Mouse (Mus musculus) natural killer cell, adult 2 months (primary cell): ENCODE data around the gene Lin28a.
A peak's percentile ranks its signal among the peaks of the same experiment; 100 is the strongest.

Source experiments
- DNase-seq, 2 experiments: peaks; one replicate each; pipeline ENCODE4 v3.0.0; 2022; ENCODE audit warnings: low spot score in 2 of 2

Gene Lin28a

GRCm38 (mm10) chr4:133980496-133980895 lies 38.1 kb downstream of the Lin28a start:
- DNase-seq: no peak

GRCm38 (mm10) chr4:133978021-133978711 lies 40.5 kb downstream of the Lin28a start:
- DNase-seq: no peak

- no peak for DNase-seq
Measured at GRCm38 (mm10) chr4:133971741-133972140, 46.9 kb downstream of the Lin28a start.

GRCm38 (mm10) chr4:133970876-133971275 lies 47.8 kb downstream of the Lin28a start:
- DNase-seq: no peak

- no peak for DNase-seq
Measured at GRCm38 (mm10) chr4:133970196-133970595, 48.4 kb downstream of the Lin28a start.

- no peak for DNase-seq
Measured at GRCm38 (mm10) chr4:133969114-133969770, 49.4 kb downstream of the Lin28a start.

- DNase-seq: peak; percentile 26 to 37
Measured at GRCm38 (mm10) chr4:133968150-133968921, 50.3 kb downstream of the Lin28a start, which contains the start of gene Hmgn2. Gene Hmgn2 (minus strand): TSS chr4:133968650.

- peak; percentile 77 to 86 for DNase-seq
Measured at GRCm38 (mm10) chr4:133967866-133968149, 50.8 kb downstream of the Lin28a start.

- DNase-seq: peak; percentile 94 to 96
Measured at GRCm38 (mm10) chr4:133967138-133967865, 51.3 kb downstream of the Lin28a start.

GRCm38 (mm10) chr4:133966271-133966940 lies 52.2 kb downstream of the Lin28a start:
- no peak for DNase-seq

- DNase-seq: no peak
Measured at GRCm38 (mm10) chr4:133962566-133962965, 56.1 kb downstream of the Lin28a start.

GRCm38 (mm10) chr4:133958884-133959283 lies 59.8 kb downstream of the Lin28a start:
- no peak for DNase-seq

- no peak for DNase-seq
Measured at GRCm38 (mm10) chr4:133956358-133956757, 62.3 kb downstream of the Lin28a start.
